Mouse (Mus musculus) heart, embryonic 16.5 days (tissue): ENCODE data around the gene 1110051M20Rik. TPM values are rescaled to one million over a fixed set of nuclear protein-coding genes. Genes with fewer than 3 reads are reported as not detected.
A peak's percentile ranks its signal among the peaks of the same experiment; 100 is the strongest.

ENCODE experiments used
- ATAC-seq: fragments of 200-750 bp; cut with Nextera tagmentation; replicated peaks from 2 replicates; pipeline ENCODE4 v1.8.0; 2017; ENCODE audit warnings: moderate number of reproducible peaks; ENCODE audit not compliant: insufficient read depth, low FRiP score; ENCODE audit errors: extremely low read depth
- H3K27ac ChIP-seq: fragments of 300-500 bp; sonication (generic); 2 replicates; pipeline ENCODE4 v1.5.1; 2014; ENCODE audit warnings: mild to moderate bottlenecking, low read length, control low read depth, moderate library complexity
- H3K27me3 ChIP-seq: fragments of 300-500 bp; sonication (generic); 2 replicates; pipeline ENCODE4 v1.6.1; 2014; ENCODE audit warnings: low read length, mixed read lengths; ENCODE audit not compliant: control insufficient read depth, insufficient read depth
- H3K36me3 ChIP-seq: fragments of 300-500 bp; sonication (generic); 2 replicates; pipeline ENCODE4 v1.6.1; 2014; ENCODE audit not compliant: control insufficient read depth, insufficient read depth
- H3K4me1 ChIP-seq: fragments of 300-500 bp; sonication (generic); 2 replicates; pipeline ENCODE4 v1.6.1; 2014; ENCODE audit warnings: low read length, mixed read lengths; ENCODE audit not compliant: control insufficient read depth, insufficient read depth
- H3K4me2 ChIP-seq: fragments of 300-500 bp; sonication (generic); 2 replicates; pipeline ENCODE4 v1.6.1; 2014; ENCODE audit warnings: low read depth, mild to moderate bottlenecking, control low read depth, low read length
- H3K4me3 ChIP-seq: fragments of 300-500 bp; sonication (generic); 2 replicates; pipeline ENCODE4 v1.5.1; 2014; ENCODE audit warnings: mild to moderate bottlenecking, control low read depth, low read length
- H3K9ac ChIP-seq: fragments of 300-500 bp; sonication (generic); 2 replicates; pipeline ENCODE4 v1.6.1; 2014; ENCODE audit warnings: low read length, control low read depth
- H3K9me3 ChIP-seq: fragments of 300-500 bp; sonication (generic); replicated peaks from 2 replicates; pipeline ENCODE4 v1.6.1; 2016; ENCODE audit warnings: low read length; ENCODE audit not compliant: control insufficient read depth
- WGBS: fragments of 180-500 bp; shearing (Covaris S2); extraction: QIAGEN DNeasy Blood & Tissue Kit; methylation state at CpG from one replicate; pipeline ENCODE4 v1.1.7; 2014; 5-methylcytosine and 5-hydroxymethylcytosine counted together
- polyA plus RNA-seq: library from polyadenylated mRNA; unstranded; fragments of >200 nt; fragmentation: Nextera tagmentation; extraction: Ambion mirVana; gene quantifications from 2 replicates; pipeline ENCODE4 v1.2.1, GENCODE M21; 2015

1110051M20Rik gene
- polyA plus RNA-seq, 1 experiment from 2014 or later = 46.0 TPM

DNA sequence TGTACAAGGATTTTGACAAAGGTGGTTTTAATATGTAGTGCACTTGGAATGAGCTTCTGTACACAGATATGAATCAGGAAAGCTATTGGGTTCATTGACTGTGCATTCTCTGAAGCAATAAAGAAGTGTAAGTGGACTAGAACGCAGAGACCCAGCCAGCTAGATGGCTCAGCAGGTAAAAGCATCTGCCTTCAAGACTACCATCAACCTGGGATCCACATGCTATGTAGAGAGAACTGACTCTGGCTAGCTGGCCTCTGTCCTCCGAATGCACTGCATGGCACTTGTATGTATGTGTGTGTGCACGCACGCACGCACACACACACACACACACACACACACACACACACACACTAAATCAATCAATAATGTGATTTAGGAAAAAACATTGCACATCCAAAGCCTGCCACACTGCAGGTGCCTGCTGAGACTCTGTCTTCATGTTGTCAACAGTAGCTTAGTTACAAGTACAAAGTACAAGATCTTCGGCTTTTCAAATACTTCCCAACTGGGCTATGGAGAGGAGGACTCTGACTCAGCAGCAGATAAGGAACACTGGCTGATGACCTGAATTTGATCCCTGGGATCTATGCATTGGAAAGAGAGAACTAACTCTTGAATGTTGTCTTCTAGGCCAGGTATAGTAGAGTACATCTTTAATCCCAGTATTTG lies 57.1 kb downstream of the 1110051M20Rik start:
- ATAC-seq = no peak
- no peak overlapping the region for H3K4me2 ChIP-seq
- H3K27ac ChIP-seq = peak overlapping the region; percentile 38; the same call in 1 of the 2 replicates
- H3K27me3 ChIP-seq = no peaks in the 10 kb centered on the region
- no peaks in the 10 kb centered on the region for H3K9me3 ChIP-seq
- no peak overlapping the region for H3K9ac ChIP-seq
- no peaks in the 10 kb centered on the region for H3K36me3 ChIP-seq
- 76% methylated on average over 6 of the region's 6 CpGs for WGBS
- H3K4me3 ChIP-seq = no peak overlapping the region
- peaks cover 15% of the 10 kb centered on the region for H3K4me1 ChIP-seq

DNA sequence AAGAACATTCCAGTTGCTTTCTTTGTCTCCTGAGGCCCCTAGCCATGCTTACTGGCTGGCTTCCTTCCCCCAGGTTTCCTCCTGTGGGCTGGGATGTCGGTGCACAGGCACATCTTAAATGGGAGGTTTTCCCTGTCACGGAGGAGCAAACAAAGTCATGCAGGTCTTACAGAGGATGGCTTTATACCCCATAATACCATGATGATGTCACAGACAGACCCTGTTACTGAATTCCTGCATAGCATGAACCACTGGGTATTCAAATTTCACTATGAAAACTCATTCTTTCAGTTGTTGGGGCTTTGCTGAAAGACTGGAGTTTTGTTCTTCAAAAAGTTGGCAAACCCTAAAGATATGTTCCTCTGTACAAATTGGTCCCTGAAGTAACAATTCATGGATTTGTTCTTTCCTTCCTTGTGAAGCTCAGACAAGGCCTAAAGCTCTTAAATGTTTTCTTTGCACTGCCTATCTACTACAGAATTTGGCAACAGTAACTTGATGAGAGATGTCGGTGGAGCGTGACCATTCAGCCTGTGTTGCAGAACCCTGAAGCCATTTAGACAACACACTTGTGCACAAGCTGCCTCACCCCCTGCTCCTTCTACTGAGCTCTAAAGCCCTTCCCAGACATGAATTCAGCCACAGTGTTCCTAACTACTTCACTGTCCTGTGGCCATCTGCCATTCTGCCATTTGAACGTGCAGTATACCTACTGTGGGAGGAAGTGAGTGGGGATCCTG lies 57.8 kb downstream of the 1110051M20Rik start:
- peaks cover 15% of the 10 kb centered on the region for H3K4me1 ChIP-seq
- H3K27ac ChIP-seq = peak overlapping the region; percentile 38; the same call in 1 of the 2 replicates
- 49% methylated on average over 5 of the region's 5 CpGs for WGBS
- no peaks in the 10 kb centered on the region for H3K9me3 ChIP-seq
- no peaks in the 10 kb centered on the region for H3K27me3 ChIP-seq
- no peak overlapping the region for H3K4me3 ChIP-seq
- no peak overlapping the region for H3K4me2 ChIP-seq
- H3K36me3 ChIP-seq = no peaks in the 10 kb centered on the region
- peak; percentile 32; the same call in 1 of the 2 replicates for ATAC-seq
- H3K9ac ChIP-seq = no peak overlapping the region

DNA sequence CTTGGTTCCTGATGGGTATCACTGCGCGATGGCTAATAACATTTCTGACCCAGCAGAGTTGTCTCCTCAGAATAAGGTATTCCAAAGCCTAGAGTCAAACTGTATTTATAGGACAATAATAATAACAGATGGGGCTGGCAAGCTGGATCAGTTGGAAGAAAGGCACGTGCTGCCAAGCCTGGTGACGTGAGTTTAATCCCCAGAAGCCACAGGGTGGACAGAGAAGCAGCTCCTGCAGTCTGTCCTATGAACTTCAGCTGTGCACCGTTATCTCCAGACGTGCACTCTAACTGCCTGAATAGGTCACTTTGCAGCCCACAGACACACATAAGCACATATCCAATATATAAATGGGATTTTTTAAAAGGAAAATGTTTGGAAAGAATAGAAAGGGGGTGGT lies 61.2 kb downstream of the 1110051M20Rik start:
- Histone ChIP-seq H3K36me3 (no peaks in the 10 kb centered on the region), H3K9ac (no peak overlapping the region), H3K4me2 (no peak overlapping the region), H3K4me1 (peaks cover 15% of the 10 kb centered on the region), H3K9me3 (no peaks in the 10 kb centered on the region), H3K27me3 (no peaks in the 10 kb centered on the region), H3K4me3 (no peak overlapping the region), H3K27ac (no peak overlapping the region)
- WGBS = 68% methylated on average over 6 of the region's 6 CpGs
- ATAC-seq = no peak

GRCm38 (mm10) chr2:91377038-91377437 lies 67.5 kb downstream of the 1110051M20Rik start:
- no peak; the same call in 1 of the 2 replicates for ATAC-seq

DNA sequence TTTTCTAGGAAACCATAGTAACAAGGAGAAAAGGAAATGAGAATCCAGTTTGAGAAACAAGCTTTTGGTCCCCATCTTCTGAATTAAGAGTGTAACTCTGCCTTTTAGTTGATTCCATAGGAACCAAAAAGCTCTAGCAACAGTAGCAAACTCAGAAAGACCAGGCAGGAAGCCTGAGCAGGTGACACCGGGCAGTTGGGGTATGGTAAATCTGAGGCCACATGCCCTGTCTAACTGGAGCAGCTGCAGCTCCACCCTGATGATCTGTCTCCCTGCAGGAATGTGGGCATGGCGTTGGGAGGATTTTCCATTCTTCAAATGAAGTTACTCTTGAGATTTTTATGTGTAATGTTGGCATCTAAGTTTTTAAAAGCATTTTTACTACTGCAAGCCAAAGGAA lies 74.2 kb downstream of the 1110051M20Rik start:
- H3K27me3 ChIP-seq = no peaks in the 10 kb centered on the region
- no peak overlapping the region for H3K4me2 ChIP-seq
- WGBS = 74% methylated on average over 2 of the region's 2 CpGs
- H3K4me3 ChIP-seq = no peak overlapping the region
- H3K4me1 ChIP-seq = no peaks in the 10 kb centered on the region
- H3K9me3 ChIP-seq = peaks cover 4% of the 10 kb centered on the region
- H3K9ac ChIP-seq = no peak overlapping the region
- H3K27ac ChIP-seq = no peak overlapping the region
- 0 out of 2 replicates have a peak, but pooled peaks cover 2% of the 10 kb centered on the region for H3K36me3 ChIP-seq
- ATAC-seq = no peak

More at GRCm38 (mm10) chr2:91377038-91377437, 67.5 kb downstream of the 1110051M20Rik start:
- Histone ChIP-seq H3K4me1 (no peaks in the 10 kb centered on the region), H3K4me2 (no peak overlapping the region), H3K36me3 (no peaks in the 10 kb centered on the region), H3K4me3 (no peak overlapping the region), H3K27me3 (no peaks in the 10 kb centered on the region), H3K9ac (no peak overlapping the region), H3K27ac (no peak overlapping the region), H3K9me3 (no peaks in the 10 kb centered on the region)
- WGBS = 33% methylated on average over 7 of the region's 7 CpGs

DNA sequence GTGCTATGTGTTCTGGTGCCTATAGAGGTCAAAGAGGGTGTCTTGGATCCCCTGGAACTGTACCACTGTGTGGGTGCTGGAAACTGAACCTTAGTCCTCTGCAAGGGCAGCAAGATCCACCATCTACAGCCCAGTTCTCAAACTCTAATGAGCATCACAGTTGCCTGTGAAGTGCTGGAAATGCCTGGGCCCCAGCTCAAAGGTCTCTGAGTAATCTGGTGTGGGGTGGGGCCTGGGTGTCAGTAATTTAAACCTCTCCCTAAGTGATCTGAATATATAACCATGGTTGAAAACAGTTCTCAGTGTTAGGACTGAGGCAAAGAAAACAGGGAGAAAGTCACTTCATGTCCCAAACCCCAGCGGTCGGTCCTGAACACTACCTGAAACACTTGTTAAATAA lies 81.2 kb downstream of the 1110051M20Rik start:
- Histone ChIP-seq H3K4me2 (no peak overlapping the region), H3K4me1 (peaks cover 5% of the 10 kb centered on the region), H3K4me3 (no peak overlapping the region), H3K36me3 (0 out of 2 replicates have a peak, but pooled peaks cover 2% of the 10 kb centered on the region), H3K9me3 (peaks cover 4% of the 10 kb centered on the region), H3K27me3 (no peaks in the 10 kb centered on the region), H3K9ac (no peak overlapping the region), H3K27ac (no peak overlapping the region)
- 87% methylated on average over 2 of the region's 2 CpGs for WGBS
- ATAC-seq = no peak

GRCm38 (mm10) chr2:91361068-91361528 lies 83.4 kb downstream of the 1110051M20Rik start:
- Histone ChIP-seq H3K4me1 (peaks cover 5% of the 10 kb centered on the region), H3K27me3 (no peaks in the 10 kb centered on the region), H3K9ac (no peak overlapping the region), H3K4me2 (no peak overlapping the region), H3K9me3 (no peaks in the 10 kb centered on the region), H3K36me3 (no peaks in the 10 kb centered on the region), H3K27ac (no peak overlapping the region), H3K4me3 (no peak overlapping the region)
- ATAC-seq = no peak; the same call in 1 of the 2 replicates
- WGBS = 26% methylated on average over 4 of the region's 4 CpGs

DNA sequence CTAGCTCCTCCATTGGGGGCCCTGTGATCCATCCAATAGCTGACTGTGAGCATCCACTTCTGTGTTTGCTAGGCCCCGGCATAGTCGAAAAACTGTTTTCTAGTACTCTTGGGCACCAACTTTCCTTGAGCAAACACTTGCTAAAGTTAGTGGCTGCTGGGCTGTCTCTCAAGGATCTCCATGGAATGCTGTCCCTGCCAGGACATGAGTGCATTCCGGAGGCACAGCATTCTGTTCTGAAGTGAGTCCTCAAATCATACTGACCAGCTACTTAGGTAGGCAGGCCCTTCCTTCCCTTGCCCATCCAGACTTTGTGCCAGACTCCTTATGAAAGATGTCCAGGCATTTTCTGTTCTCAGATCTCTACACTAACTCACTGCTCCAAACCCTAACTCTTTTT lies 88.7 kb downstream of the 1110051M20Rik start:
- Histone ChIP-seq H3K9ac (no peak overlapping the region), H3K36me3 (no peaks in the 10 kb centered on the region), H3K4me2 (no peak overlapping the region), H3K27me3 (no peaks in the 10 kb centered on the region), H3K4me1 (peaks cover 2% of the 10 kb centered on the region), H3K4me3 (no peak overlapping the region), H3K9me3 (no peaks in the 10 kb centered on the region), H3K27ac (no peak overlapping the region)
- 74% methylated on average over 3 of the region's 3 CpGs for WGBS
- no peak for ATAC-seq
